Mouse (Mus musculus): ENCODE data around the gene Prkcd. TPM values are rescaled to one million over a fixed set of nuclear protein-coding genes. Genes with fewer than 3 reads are reported as not detected.
A peak's percentile ranks its signal among the peaks of the same experiment; 100 is the strongest.

Prkcd gene
- polyA plus RNA-seq, 1 experiment, result 14.5 TPM

DNA sequence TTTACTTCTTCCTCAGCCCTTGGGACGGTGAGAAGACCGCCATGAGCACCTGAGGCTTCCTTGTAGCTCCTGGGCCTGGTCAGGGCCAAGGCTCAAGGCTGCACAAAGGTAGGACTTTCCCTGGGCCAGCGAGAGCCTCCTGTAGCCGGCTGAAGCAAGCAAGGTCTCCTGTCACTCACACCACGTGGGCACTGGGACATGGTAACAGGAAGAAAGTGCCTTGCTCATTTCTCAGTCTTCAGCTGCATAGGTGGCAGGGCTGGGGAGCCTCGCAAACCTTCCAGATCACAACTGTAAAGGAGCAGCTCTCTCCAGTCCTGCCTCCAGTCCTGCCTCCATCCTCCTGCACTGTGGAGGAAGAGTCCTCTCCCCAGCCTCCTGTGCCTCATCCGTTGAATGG, 50.2 kb downstream of the Prkcd start:
- TF ChIP-seq GATA1 (IDR thresholded peaks at IDR 0.05; ENCODE audit: low read length), result no peak

- TF ChIP-seq GATA1 (IDR thresholded peaks at IDR 0.05; ENCODE audit: low read length), result no peak
These were observed 51.9 kb downstream of the Prkcd start for GRCm38 (mm10) chr14:30573983-30574584.

- no peak for TF ChIP-seq GATA1 (IDR thresholded peaks at IDR 0.05; ENCODE audit: low read length)
These were observed 52.8 kb downstream of the Prkcd start for GRCm38 (mm10) chr14:30573235-30573634.

DNA sequence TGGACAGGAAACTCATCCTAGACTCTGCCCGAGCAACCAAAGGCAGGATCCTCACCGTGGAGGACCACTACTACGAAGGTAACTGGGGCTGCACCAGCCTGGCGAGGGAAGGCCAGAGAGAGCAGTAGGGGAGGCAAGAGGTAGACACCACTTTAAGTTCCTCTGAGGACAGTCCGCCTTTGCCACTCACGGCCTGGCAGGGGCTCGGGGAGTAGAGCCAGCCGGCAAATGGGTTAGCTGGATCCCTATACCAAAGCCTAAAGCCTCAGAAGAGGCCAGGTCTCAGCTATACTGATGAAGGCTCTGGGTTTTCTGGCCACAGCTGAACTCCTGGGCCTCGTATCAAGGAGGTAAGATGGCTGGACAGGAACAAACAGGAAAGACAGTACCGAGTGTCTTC, 53.8 kb downstream of the Prkcd start:
- TF ChIP-seq GATA1 (IDR thresholded peaks at IDR 0.05; ENCODE audit: low read length), result no peak

DNA sequence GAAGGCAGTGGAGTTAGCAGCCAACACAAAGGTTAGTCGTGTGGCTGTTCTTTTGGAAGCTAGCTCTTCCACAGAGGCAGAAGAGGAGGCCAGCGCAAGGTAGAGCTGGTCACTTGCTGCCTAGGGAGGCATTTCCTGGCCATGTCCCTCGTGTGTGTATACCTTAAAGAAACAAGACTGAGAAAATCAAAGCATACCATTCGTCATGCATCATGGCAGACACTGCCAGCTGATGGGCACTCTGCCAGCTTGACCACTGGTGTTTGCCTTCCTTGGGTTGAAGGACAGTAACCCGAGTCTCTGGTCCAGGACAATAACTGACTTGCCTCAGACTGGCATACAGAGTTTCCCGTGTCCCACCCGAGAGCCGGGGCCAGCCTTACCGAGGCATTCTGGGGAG, 55.7 kb downstream of the Prkcd start:
- TF ChIP-seq GATA1 (IDR thresholded peaks at IDR 0.05; ENCODE audit: low read length), result no peak

- TF ChIP-seq GATA1 (IDR thresholded peaks at IDR 0.05; ENCODE audit: low read length), result no peak
These were observed 58.0 kb downstream of the Prkcd start for GRCm38 (mm10) chr14:30568016-30568415.

DNA sequence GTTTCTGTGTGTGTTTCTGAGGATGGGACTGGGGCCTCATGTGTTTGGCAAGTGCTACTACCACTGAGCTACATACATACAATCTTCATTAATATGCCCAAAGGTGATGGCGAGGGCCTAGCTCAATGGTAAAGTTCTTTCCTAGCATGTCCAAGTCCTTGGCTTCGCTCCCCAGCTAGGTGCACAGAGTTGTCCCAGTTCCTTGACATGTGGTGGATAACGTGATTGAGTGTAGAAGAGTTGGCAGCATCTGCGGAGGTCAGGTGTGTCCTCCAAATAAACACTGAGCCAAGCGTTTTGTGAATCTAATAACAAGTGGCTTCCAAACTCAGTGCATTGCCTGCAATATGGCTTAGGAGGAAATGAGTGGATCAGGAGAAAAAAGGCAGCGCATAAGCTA, 59.7 kb downstream of the Prkcd start:
- TF ChIP-seq GATA1 (IDR thresholded peaks at IDR 0.05; ENCODE audit: low read length), result no peak

- TF ChIP-seq GATA1 (IDR thresholded peaks at IDR 0.05; ENCODE audit: low read length), result no peak
These were observed 61.6 kb downstream of the Prkcd start for GRCm38 (mm10) chr14:30564451-30564850.

GRCm38 (mm10) chr14:30562343-30562742, 63.7 kb downstream of the Prkcd start:
- no peak for TF ChIP-seq GATA1 (IDR thresholded peaks at IDR 0.05; ENCODE audit: low read length)

DNA sequence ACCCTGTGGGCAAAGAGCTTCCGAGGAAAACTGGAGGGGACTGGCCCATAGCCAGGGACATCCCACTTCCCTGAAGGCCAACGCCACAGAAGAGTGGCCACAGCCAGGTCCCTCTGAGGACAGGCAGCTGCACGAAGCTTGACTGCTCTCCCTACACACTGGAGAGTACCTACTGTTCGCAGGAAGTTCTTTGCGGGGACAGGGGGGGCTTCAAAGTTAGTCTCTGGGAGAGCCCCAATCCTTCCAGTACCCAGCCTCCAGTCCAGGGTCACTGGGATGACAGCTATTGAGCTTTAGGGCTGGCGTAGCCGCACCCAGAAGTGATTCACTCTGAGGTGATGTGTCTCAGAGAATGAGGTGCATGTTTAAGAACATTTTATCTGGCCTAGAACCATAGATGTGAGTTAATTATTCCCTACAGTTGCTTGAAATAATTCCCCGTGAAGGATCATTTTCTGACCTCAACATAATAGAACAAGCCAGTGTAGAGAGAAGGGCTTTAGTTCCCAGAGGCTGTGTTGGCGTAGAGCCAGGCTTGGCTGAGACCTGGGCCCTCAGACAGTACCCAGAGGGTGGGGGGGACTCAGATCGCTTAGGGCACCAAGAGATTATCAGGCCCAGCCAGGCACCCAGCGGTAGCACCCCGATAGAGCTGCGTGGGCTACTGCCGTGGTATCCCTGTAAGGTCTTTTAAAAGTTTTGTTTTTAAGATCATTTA, 64.4 kb downstream of the Prkcd start:
- peak; percentile 76 for TF ChIP-seq GATA1 (IDR thresholded peaks at IDR 0.05; ENCODE audit: low read length)

DNA sequence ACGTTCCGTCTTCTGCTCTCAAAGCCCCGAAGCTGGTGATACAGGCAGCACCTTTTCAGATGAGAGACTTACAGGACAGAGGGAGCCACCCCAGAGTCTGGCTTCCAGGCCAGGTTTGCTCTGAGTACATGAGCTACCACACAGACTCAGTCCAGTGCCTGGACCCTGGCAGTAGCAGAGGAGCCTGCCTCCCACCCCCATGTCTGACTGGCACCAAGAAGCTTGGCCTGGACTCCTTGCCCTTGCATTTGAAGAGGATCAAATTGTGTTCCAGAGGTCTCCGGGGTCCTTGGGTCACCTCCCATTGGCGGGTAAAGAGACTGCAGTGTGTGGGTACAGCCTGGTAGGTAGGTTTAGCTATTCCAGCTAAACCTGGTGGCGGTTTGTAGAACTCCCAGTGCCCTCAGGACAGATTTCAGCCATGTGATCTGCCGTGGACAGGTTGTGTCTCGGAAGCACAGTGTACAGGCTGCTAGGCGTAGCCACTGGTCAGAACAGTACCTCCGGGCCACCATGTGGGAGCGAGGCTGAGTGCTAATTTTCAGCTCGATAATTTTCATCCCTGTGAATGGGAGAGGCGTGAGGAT, 65.1 kb downstream of the Prkcd start:
- no peak for TF ChIP-seq GATA1 (IDR thresholded peaks at IDR 0.05; ENCODE audit: low read length)

DNA sequence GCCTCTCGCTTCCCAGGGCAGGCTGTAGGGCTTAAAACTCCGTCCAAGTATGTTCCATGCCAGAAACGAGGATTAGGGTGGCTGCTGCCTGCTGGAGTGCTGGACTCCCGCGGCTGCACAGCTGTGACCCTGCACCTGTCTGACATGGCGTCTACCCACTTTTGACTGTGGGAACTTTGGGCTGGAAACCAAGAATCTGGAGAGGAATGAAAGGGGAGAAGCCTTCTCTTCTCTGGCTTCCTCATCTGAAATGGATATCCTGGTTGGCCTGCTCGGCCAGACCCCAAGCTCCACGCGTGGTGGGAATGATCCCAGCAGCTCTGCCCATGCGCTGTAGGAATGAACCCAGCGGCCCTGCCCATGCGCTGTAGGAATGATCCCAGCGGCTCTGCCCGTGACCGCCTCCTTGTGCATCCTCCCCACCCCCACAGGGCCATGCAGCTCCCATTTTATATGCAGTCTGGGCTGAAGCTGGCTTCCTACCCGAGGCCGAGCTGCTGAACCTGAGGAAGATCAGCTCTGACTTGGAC, 66.6 kb downstream of the Prkcd start:
- TF ChIP-seq GATA1 (IDR thresholded peaks at IDR 0.05; ENCODE audit: low read length), result no peak

- TF ChIP-seq GATA1 (IDR thresholded peaks at IDR 0.05; ENCODE audit: low read length), result no peak
These were observed 68.3 kb downstream of the Prkcd start for GRCm38 (mm10) chr14:30557730-30558129.

- TF ChIP-seq GATA1 (IDR thresholded peaks at IDR 0.05; ENCODE audit: low read length), result no peak
These were observed 69.4 kb downstream of the Prkcd start for GRCm38 (mm10) chr14:30556651-30557050.

DNA sequence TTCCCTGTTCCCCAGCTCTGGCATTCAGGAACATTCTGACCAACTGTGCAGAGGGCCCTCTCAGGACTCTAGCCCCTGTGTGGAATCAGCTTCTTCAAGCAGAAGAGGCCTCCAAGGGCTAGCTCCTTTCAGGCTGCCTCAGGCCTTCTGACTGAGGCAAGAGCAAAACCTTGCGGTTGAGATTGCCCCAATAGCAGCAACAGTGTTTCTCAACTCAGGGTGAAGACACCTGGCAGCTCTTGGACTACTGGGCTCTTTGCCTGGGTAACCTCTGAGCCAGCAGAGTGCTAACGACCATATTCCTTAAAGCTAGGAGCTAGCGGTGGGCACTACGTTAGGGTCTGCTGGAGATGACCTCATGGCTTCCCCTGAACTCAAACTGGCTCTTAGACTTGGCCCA, 72.8 kb downstream of the Prkcd start:
- no peak for TF ChIP-seq GATA1 (IDR thresholded peaks at IDR 0.05; ENCODE audit: low read length)

- TF ChIP-seq GATA1 (IDR thresholded peaks at IDR 0.05; ENCODE audit: low read length), result no peak
These were observed 74.0 kb downstream of the Prkcd start for GRCm38 (mm10) chr14:30551981-30552380.

- TF ChIP-seq GATA1 (IDR thresholded peaks at IDR 0.05; ENCODE audit: low read length), result no peak
These were observed 74.5 kb downstream of the Prkcd start for GRCm38 (mm10) chr14:30551509-30551908.

Data from G1E-ER4 (cell line).